Mouse (Mus musculus): Measurements from ENCODE around the gene Apoc3. TPM values are rescaled to one million over a fixed set of nuclear protein-coding genes. Genes with fewer than 3 reads are reported as not detected.

Apoc3 gene
- polyA plus RNA-seq, 1 experiment = not detected

DNA sequence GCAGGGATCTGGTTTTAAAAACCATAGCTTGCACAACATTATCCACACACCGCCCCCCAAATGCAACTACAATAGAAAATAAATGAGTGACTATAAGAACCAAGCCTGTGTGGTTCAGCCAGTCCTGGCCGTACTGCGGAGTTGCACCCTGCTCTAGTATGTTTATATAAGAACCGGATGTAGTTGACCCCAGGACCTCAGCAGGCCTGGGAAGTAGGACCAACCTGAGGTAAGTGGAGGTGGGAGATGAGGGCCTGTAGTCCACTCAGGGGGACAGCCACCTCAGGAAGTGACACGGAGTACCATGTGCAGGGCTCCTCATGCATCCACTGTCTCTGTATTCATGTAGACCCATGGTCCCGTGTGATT lies 28.0 kb downstream of the Apoc3 start:
- Histone ChIP-seq H3K4me1 (ENCODE audit: control insufficient read depth, insufficient read depth, low read length) (peaks cover 9% of the 10 kb centered on the region; the same call in 1 of the 2 replicates), H3K27ac (ENCODE audit: insufficient read depth, low read depth, low read length) (no peak overlapping the region), H3K4me3 (ENCODE audit: insufficient read depth, low read depth, low read length) (no peak overlapping the region)
- TF ChIP-seq CTCF (IDR thresholded peaks at IDR 0.05; ENCODE audit: insufficient read depth, low read depth, low read length) (no peak), POLR2A (IDR thresholded peaks at IDR 0.05; ENCODE audit: insufficient read depth, low read depth, low read length) (no peak)
- 92% methylated on average over 6 of the region's 6 CpGs for WGBS

DNA sequence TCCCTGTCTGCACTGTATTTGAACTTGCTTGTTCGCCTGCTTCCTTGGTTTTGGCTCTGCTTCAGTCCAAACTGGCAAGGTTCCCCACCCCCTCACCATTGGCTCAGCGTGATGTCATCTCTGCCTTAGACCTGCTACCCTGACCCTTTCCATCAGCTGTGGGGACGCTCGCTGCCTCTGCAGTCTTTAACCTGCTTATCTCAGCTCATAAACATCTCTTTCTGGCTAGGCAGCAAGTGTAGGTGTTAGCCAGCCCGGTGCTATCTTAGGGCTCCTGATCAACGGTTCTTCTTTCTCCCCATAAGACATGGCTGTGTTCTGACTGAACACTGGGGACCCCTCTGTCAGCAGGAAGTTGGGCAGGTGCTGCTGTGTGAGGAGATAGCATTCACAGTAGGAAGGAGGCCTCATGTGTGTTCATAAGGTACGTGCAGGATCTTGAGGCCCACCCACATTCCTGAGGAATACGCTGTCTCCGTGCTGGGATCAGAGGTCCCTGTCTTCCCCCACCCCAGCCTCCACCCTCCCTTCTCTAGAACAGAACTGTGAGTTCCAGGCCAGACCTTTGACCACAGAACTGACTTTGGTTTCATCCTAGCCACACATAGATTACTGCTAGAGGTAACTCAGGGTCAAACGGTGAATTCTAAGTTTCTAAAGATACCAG lies 28.5 kb downstream of the Apoc3 start:
- H3K27ac ChIP-seq (ENCODE audit: insufficient read depth, low read depth, low read length) = no peak overlapping the region
- WGBS = 64% methylated on average over 10 of the region's 10 CpGs
- no peak overlapping the region for H3K4me3 ChIP-seq (ENCODE audit: insufficient read depth, low read depth, low read length)
- peaks cover 9% of the 10 kb centered on the region; the same call in 1 of the 2 replicates for H3K4me1 ChIP-seq (ENCODE audit: control insufficient read depth, insufficient read depth, low read length)
- no peak for TF ChIP-seq POLR2A (IDR thresholded peaks at IDR 0.05; ENCODE audit: insufficient read depth, low read depth, low read length)
- no peak for TF ChIP-seq CTCF (IDR thresholded peaks at IDR 0.05; ENCODE audit: insufficient read depth, low read depth, low read length)

DNA sequence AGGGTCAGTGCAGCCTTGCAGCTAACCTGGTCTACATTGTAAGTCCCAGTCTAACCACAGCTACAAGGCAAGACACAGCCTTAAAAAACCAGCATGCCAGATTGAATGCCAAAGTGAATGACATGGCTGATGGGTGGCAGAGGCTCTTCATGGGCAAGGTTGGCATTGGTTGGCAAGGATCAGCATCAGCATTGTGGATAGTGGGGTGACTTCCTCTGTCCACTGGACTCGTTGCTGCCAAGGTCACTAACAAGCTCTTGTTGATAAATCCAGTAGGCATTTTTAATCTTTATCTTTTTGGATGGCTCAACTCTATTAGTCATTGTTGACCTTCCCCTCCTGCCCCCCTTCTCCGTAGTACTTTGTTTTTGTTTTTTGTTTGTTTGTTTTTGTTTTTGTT lies 35.8 kb downstream of the Apoc3 start:
- no peak for TF ChIP-seq POLR2A (IDR thresholded peaks at IDR 0.05; ENCODE audit: insufficient read depth, low read depth, low read length)
- no peak for TF ChIP-seq CTCF (IDR thresholded peaks at IDR 0.05; ENCODE audit: insufficient read depth, low read depth, low read length)
- no peak overlapping the region for H3K4me3 ChIP-seq (ENCODE audit: insufficient read depth, low read depth, low read length)
- H3K27ac ChIP-seq (ENCODE audit: insufficient read depth, low read depth, low read length) = no peak overlapping the region
- H3K4me1 ChIP-seq (ENCODE audit: control insufficient read depth, insufficient read depth, low read length) = peaks cover 16% of the 10 kb centered on the region
- WGBS = 81% methylated on average over 2 of the region's 2 CpGs

DNA sequence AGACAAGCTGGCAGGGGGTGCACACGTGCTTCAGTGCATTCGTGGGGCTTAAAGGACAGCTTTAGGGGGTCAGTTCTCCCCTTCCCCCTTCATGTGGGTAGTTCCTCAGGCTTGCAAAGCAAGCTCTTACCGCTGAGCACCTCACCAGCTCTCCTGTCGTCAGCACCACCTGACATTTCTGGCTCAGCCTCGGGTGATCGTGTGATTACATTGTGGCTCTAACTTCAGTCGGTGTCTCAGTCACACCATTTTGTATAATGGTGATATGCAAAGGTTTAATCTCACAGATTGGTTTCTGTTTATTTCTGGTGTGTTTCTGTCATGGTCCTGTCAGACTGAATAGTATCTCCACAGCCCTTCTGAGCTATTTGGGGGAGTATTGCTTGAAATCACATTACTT lies 36.5 kb downstream of the Apoc3 start:
- WGBS = 45% methylated on average over 7 of the region's 7 CpGs
- TF ChIP-seq CTCF (IDR thresholded peaks at IDR 0.05; ENCODE audit: insufficient read depth, low read depth, low read length) (no peak), POLR2A (IDR thresholded peaks at IDR 0.05; ENCODE audit: insufficient read depth, low read depth, low read length) (no peak)

DNA sequence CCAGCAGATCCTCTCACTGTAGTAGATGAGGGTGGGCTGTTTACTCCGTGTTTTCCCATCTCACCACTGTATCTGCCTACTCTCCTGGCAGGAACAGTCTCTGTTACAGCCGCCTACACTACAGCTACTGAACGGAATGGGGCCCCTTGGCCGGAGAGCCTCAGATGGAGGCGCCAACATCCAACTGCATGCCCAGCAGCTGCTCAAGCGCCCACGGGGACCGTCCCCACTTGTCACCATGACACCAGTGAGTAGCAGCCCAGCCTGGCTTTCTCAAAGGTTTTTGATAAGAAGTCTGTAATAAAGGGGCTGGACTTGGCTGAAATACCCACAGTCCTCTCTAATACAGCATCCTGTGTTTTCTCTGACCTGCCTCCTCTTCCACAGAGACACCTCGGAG lies 37.0 kb downstream of the Apoc3 start:
- TF ChIP-seq POLR2A (IDR thresholded peaks at IDR 0.05; ENCODE audit: insufficient read depth, low read depth, low read length) = no peak
- TF ChIP-seq CTCF (IDR thresholded peaks at IDR 0.05; ENCODE audit: insufficient read depth, low read depth, low read length) = no peak
- Histone ChIP-seq H3K4me3 (ENCODE audit: insufficient read depth, low read depth, low read length) (no peak overlapping the region), H3K4me1 (ENCODE audit: control insufficient read depth, insufficient read depth, low read length) (peaks cover 16% of the 10 kb centered on the region), H3K27ac (ENCODE audit: insufficient read depth, low read depth, low read length) (0 out of 2 replicates have a peak overlapping the region, but pooled peaks have one; percentile 11)
- 44% methylated on average over 9 of the region's 9 CpGs for WGBS

More for the DNA sequence above, 36.5 kb downstream of the Apoc3 start:
- no peak overlapping the region for H3K4me3 ChIP-seq (ENCODE audit: insufficient read depth, low read depth, low read length)
- H3K27ac ChIP-seq (ENCODE audit: insufficient read depth, low read depth, low read length) = 0 out of 2 replicates have a peak overlapping the region, but pooled peaks have one; percentile 11
- H3K4me1 ChIP-seq (ENCODE audit: control insufficient read depth, insufficient read depth, low read length) = peaks cover 16% of the 10 kb centered on the region

DNA sequence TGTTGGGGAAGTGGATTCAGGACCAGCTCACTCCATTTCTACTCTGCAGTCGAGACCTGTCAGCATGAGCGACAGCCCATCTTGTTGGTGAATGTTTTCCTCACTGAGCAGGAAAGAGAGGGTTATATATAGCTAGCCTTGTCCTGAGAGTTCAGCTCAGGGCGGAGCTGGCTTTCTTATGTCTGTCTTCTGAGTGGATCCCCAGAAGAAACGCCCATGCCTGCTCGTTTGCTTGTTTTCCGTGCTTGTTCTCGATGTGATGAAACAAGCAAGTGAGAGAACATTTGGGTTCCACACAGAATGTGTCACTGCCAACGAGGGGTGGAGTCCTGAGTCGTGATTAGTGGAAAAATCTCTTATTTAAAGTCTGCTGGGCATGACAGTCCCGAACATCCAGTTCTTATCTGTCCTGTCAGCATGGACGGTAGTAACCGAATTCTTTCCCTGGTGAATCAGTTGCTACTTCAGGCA lies 38.7 kb downstream of the Apoc3 start:
- 48% methylated on average over 12 of the region's 12 CpGs for WGBS
- peaks cover 16% of the 10 kb centered on the region for H3K4me1 ChIP-seq (ENCODE audit: control insufficient read depth, insufficient read depth, low read length)
- H3K4me3 ChIP-seq (ENCODE audit: insufficient read depth, low read depth, low read length) = no peak overlapping the region
- peak overlapping the region; percentile 27 for H3K27ac ChIP-seq (ENCODE audit: insufficient read depth, low read depth, low read length)
- TF ChIP-seq POLR2A (IDR thresholded peaks at IDR 0.05; ENCODE audit: insufficient read depth, low read depth, low read length) (no peak), CTCF (IDR thresholded peaks at IDR 0.05; ENCODE audit: insufficient read depth, low read depth, low read length) (no peak)

DNA sequence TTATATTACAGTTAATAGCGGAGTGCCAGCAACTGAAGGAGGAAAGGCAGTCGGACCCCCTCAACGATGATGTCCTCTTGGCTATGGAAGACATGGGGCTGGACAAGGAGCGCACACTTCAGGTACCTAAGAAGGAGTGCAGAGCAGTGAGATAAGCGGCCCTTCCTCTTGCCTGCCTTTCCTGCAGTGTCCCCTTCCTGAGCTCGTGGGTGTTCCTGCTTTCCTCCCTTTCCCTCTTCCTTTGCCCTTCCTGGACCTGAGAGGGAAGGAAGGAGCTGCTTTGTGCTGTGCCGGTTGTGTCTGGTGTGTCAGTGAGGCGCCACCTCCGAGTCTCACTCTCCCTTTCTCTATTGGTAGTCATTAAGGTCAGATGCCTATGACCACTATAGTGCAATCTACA lies 40.6 kb downstream of the Apoc3 start:
- H3K27ac ChIP-seq (ENCODE audit: insufficient read depth, low read depth, low read length) = no peak overlapping the region
- H3K4me3 ChIP-seq (ENCODE audit: insufficient read depth, low read depth, low read length) = no peak overlapping the region
- no peak for TF ChIP-seq POLR2A (IDR thresholded peaks at IDR 0.05; ENCODE audit: insufficient read depth, low read depth, low read length)
- TF ChIP-seq CTCF (IDR thresholded peaks at IDR 0.05; ENCODE audit: insufficient read depth, low read depth, low read length) = no peak
- peaks cover 16% of the 10 kb centered on the region for H3K4me1 ChIP-seq (ENCODE audit: control insufficient read depth, insufficient read depth, low read length)
- WGBS = 85% methylated on average over 9 of the region's 9 CpGs

DNA sequence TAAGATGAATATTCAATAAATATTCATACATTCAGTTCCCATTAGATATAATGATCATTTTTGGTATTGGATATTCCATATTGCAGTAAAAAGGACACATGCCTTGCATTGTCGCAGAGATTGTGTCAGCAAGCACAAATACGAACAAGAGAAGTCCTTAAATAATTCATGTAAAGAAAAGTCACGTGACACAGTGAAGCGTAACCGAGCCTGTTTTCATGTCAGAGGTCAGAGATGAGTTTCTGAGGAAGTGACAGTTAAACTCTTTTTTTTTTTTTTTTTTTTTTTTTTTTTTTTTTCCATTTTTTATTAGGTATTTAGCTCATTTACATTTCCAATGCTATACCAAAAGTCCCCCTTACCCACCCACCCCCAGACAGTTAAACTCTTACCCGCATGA lies 42.8 kb downstream of the Apoc3 start:
- H3K4me1 ChIP-seq (ENCODE audit: control insufficient read depth, insufficient read depth, low read length) = peaks cover 13% of the 10 kb centered on the region
- H3K4me3 ChIP-seq (ENCODE audit: insufficient read depth, low read depth, low read length) = no peak overlapping the region
- TF ChIP-seq CTCF (IDR thresholded peaks at IDR 0.05; ENCODE audit: insufficient read depth, low read depth, low read length) (no peak), POLR2A (IDR thresholded peaks at IDR 0.05; ENCODE audit: insufficient read depth, low read depth, low read length) (no peak)
- no peak overlapping the region for H3K27ac ChIP-seq (ENCODE audit: insufficient read depth, low read depth, low read length)
- WGBS = 86% methylated on average over 6 of the region's 6 CpGs

DNA sequence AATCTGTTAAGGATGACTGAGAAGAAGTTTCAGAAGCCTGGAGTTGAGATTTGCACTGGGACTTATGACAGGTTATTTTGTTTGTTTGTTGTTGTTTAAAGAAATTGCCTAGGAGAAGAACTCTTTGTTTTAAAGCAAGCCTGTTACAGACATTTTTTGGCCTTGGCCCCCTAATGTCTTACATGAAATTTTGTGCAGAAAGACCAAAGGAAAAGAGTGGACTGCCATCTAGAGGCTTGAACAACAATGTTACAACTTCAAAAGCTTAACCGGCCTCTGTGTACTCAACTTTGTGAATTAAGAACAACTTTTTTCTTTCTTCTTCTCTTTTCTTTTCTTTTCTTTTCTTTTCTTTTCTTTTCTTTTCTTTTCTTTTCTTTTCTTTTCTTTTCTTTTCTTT lies 43.8 kb downstream of the Apoc3 start:
- 8% methylated on average over 1 of the region's 1 CpGs for WGBS
- Histone ChIP-seq H3K4me3 (ENCODE audit: insufficient read depth, low read depth, low read length) (no peak overlapping the region), H3K4me1 (ENCODE audit: control insufficient read depth, insufficient read depth, low read length) (peaks cover 10% of the 10 kb centered on the region; the same call in 1 of the 2 replicates), H3K27ac (ENCODE audit: insufficient read depth, low read depth, low read length) (no peak overlapping the region)
- TF ChIP-seq CTCF (IDR thresholded peaks at IDR 0.05; ENCODE audit: insufficient read depth, low read depth, low read length) (no peak), POLR2A (IDR thresholded peaks at IDR 0.05; ENCODE audit: insufficient read depth, low read depth, low read length) (no peak)
